ENCODE assay signal across 30 mouse cellular contexts in the genomic region with DNA sequence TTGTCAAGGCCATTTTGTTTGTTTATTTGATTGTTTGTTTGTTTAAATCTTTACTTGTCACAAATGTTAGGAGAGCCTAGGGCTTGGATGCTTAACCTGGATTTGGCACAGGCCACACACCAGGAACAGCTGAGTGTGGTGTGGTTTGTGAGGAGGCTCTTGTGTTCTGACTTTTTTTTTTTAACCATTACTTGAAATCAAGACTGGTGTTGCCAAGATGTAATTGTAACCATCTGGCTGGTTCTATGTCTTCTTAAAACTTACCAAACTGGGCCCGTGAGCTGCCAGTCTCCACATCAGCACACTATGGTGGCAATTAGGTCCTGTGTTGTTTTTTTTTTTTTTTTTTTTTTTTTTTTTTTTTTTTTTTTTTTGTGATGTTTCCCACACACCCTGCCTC.
DNase-seq lines count a peak whose midpoint lies in the region; ATAC-seq and TF ChIP-seq lines count a peak whose summit lies in the region.
"Had no signal": no experiment of that assay in that cellular context is flagged by ENCODE, and none has a peak within 500 bp of the region (broad histone marks: within the 10 kb centered on the region; RNA-seq: fewer than 3 reads in every experiment).

No protein-coding gene starts in this region.

- peak; percentile 23 for DNase-seq in midbrain, embryonic 11.5 days (ENCODE audit: low spot score, missing footprints)
- no peak for DNase-seq in limb, embryonic 10.5 days (ENCODE audit: low spot score)
- no peak for DNase-seq in thymus, postnatal 10 days (ENCODE audit: low spot score in 2 of 2)
- no peak for DNase-seq in lung, postnatal 10 days
- DNase-seq in c-Kit-positive CD71-positive TER-119-positive erythroid progenitor cells, embryonic 14.5 days (ENCODE audit: low spot score): no peak
- DNase-seq: adrenal gland, postnatal 10 days; B cell, adult 2 months; cerebellum, adult 18-20 months; gastrocnemius, postnatal 14 days; heart, adult 11 months; heart, postnatal 36 days; kidney, adult 8-10 months; kidney, postnatal 4 days; left cerebral cortex, postnatal 4 days; liver, postnatal 0 days; right cerebral cortex, adult 18-20 months; thymus, adult 2 months; thymus, postnatal 4 days had no signal

- H3K9ac ChIP-seq in midbrain, embryonic 11.5 days (ENCODE audit: low read length): no peak overlapping the region
- H3K9ac ChIP-seq in midbrain, embryonic 15.5 days: no peak overlapping the region
- no peak overlapping the region for H3K9ac ChIP-seq in embryonic facial prominence, embryonic 13.5 days
- H3K9ac ChIP-seq: hindbrain, embryonic 12.5 days; intestine, embryonic 15.5 days; liver, embryonic 12.5 days; liver, postnatal 0 days; midbrain, embryonic 13.5 days had no signal

- 76% methylated on average over 1 of the region's 1 CpGs for WGBS in midbrain, embryonic 11.5 days
- 92% methylated on average over 1 of the region's 1 CpGs for WGBS in midbrain, embryonic 15.5 days
- WGBS in embryonic facial prominence, embryonic 13.5 days: 13% methylated on average over 1 of the region's 1 CpGs
- WGBS in limb, embryonic 10.5 days: 19% methylated on average over 1 of the region's 1 CpGs

- peaks cover 95% of the 10 kb centered on the region for H3K79me2 ChIP-seq in myocyte (ENCODE audit: control insufficient read depth, insufficient read depth)

- H3K27me3 ChIP-seq in midbrain, embryonic 11.5 days (ENCODE audit: control insufficient read depth, insufficient read depth, low read length): no peaks in the 10 kb centered on the region
- H3K27me3 ChIP-seq in midbrain, embryonic 15.5 days (replicated peaks): no peaks in the 10 kb centered on the region
- no peaks in the 10 kb centered on the region for H3K27me3 ChIP-seq in embryonic facial prominence, embryonic 13.5 days
- no peaks in the 10 kb centered on the region for H3K27me3 ChIP-seq in limb, embryonic 10.5 days (ENCODE audit: low read depth, poor library complexity, severe bottlenecking)
- H3K27me3 ChIP-seq in myocyte (ENCODE audit: control insufficient read depth, insufficient read depth, insufficient read length): no peaks in the 10 kb centered on the region
- H3K27me3 ChIP-seq: hindbrain, embryonic 12.5 days; intestine, embryonic 15.5 days; liver, embryonic 12.5 days; megakaryocyte, embryonic 14.5 days; midbrain, embryonic 13.5 days had no signal

- H3K9me3 ChIP-seq in midbrain, embryonic 11.5 days (ENCODE audit: control insufficient read depth, low read length): no peaks in the 10 kb centered on the region
- H3K9me3 ChIP-seq in midbrain, embryonic 15.5 days: no peaks in the 10 kb centered on the region
- no peaks in the 10 kb centered on the region for H3K9me3 ChIP-seq in embryonic facial prominence, embryonic 13.5 days
- no peaks in the 10 kb centered on the region for H3K9me3 ChIP-seq in limb, embryonic 10.5 days (replicated peaks)
- H3K9me3 ChIP-seq: hindbrain, embryonic 12.5 days; intestine, embryonic 15.5 days; liver, embryonic 12.5 days; megakaryocyte, embryonic 14.5 days; midbrain, embryonic 13.5 days had no signal

- no peak overlapping the region for H3K27ac ChIP-seq in midbrain, embryonic 11.5 days (ENCODE audit: low read depth, low read length)
- no peak overlapping the region for H3K27ac ChIP-seq in midbrain, embryonic 15.5 days
- peak overlapping the region; percentile 85 for H3K27ac ChIP-seq in embryonic facial prominence, embryonic 13.5 days
- H3K27ac ChIP-seq in limb, embryonic 10.5 days: peak overlapping the region; percentile 47; the same call in 1 of the 2 replicates
- H3K27ac ChIP-seq: hindbrain, embryonic 12.5 days; hindbrain, postnatal 0 days; intestine, embryonic 15.5 days; kidney, postnatal 0 days; liver, embryonic 12.5 days; midbrain, embryonic 13.5 days had no signal

- H3K4me3 ChIP-seq in midbrain, embryonic 11.5 days (ENCODE audit: low read depth, low read length): no peak overlapping the region
- H3K4me3 ChIP-seq in midbrain, embryonic 15.5 days: no peak overlapping the region
- H3K4me3 ChIP-seq in embryonic facial prominence, embryonic 13.5 days: no peak overlapping the region
- H3K4me3 ChIP-seq in limb, embryonic 10.5 days: no peak overlapping the region
- H3K4me3 ChIP-seq in myocyte: no peak overlapping the region
- H3K4me3 ChIP-seq: hindbrain, embryonic 12.5 days; intestine, embryonic 15.5 days; liver, embryonic 12.5 days; megakaryocyte, embryonic 14.5 days; midbrain, embryonic 13.5 days had no signal

- no peak for ATAC-seq in midbrain, embryonic 11.5 days (ENCODE audit: low FRiP score)
- no peak for ATAC-seq in midbrain, embryonic 15.5 days (replicated peaks)
- ATAC-seq in embryonic facial prominence, embryonic 13.5 days (ENCODE audit: insufficient number of reproducible peaks, insufficient read depth, low FRiP score, low TSS enrichment, low read depth): no peak
- ATAC-seq: forebrain, embryonic 14.5 days; hindbrain, postnatal 0 days; intestine, embryonic 15.5 days; liver, embryonic 12.5 days; liver, postnatal 0 days; midbrain, embryonic 13.5 days had no signal

- H3K36me3 ChIP-seq in midbrain, embryonic 11.5 days (ENCODE audit: control insufficient read depth, insufficient read depth, low read length): no peaks in the 10 kb centered on the region
- H3K36me3 ChIP-seq in midbrain, embryonic 15.5 days (replicated peaks): no peaks in the 10 kb centered on the region
- H3K36me3 ChIP-seq in embryonic facial prominence, embryonic 13.5 days: peaks cover 9% of the 10 kb centered on the region; the same call in 1 of the 2 replicates
- H3K36me3 ChIP-seq in limb, embryonic 10.5 days: peaks cover 57% of the 10 kb centered on the region
- peaks cover 29% of the 10 kb centered on the region for H3K36me3 ChIP-seq in myocyte (ENCODE audit: control insufficient read depth, insufficient read depth)
- H3K36me3 ChIP-seq: intestine, embryonic 15.5 days had no signal

- H3K4me2 ChIP-seq in midbrain, embryonic 11.5 days: no peak overlapping the region
- H3K4me2 ChIP-seq in midbrain, embryonic 15.5 days: no peak overlapping the region
- H3K4me2 ChIP-seq in embryonic facial prominence, embryonic 13.5 days: 0 out of 2 replicates have a peak overlapping the region, but pooled peaks have one; percentile 7
- H3K4me2 ChIP-seq in myocyte (ENCODE audit: low read depth): peak overlapping the region; percentile 40
- H3K4me2 ChIP-seq: heart, embryonic 11.5 days; hindbrain, embryonic 12.5 days; intestine, embryonic 15.5 days; liver, embryonic 12.5 days; midbrain, embryonic 13.5 days had no signal

- no peak overlapping the region for H3ac ChIP-seq in myocyte (ENCODE audit: control insufficient read depth, insufficient read length)

- H3K4me1 ChIP-seq in midbrain, embryonic 11.5 days (ENCODE audit: control insufficient read depth, insufficient read depth, low read length): no peaks in the 10 kb centered on the region
- H3K4me1 ChIP-seq in midbrain, embryonic 15.5 days: no peaks in the 10 kb centered on the region
- H3K4me1 ChIP-seq in embryonic facial prominence, embryonic 13.5 days: peaks cover 52% of the 10 kb centered on the region
- H3K4me1 ChIP-seq in limb, embryonic 10.5 days: peaks cover 30% of the 10 kb centered on the region
- H3K4me1 ChIP-seq: hindbrain, embryonic 12.5 days; intestine, embryonic 15.5 days; liver, embryonic 12.5 days had no signal

- no peak for TF ChIP-seq POLR2A in myocyte (IDR thresholded peaks at IDR 0.05; ENCODE audit: insufficient read length, low read depth)

TF ChIP-seq in myocyte, 11 proteins besides CTCF, POLR2A, EP300 and RAD21:
- peak; percentile 60 for TF ChIP-seq TCF12 (IDR thresholded peaks at IDR 0.05; ENCODE audit: insufficient read depth, poor library complexity, severe bottlenecking)
- no peak for TF ChIP-seq SRF (IDR thresholded peaks at IDR 0.05; ENCODE audit: control insufficient read depth, insufficient read length, low read depth)
- peak in 2 of 3 experiments; percentile 66 to 82 for TF ChIP-seq MYOG (IDR thresholded peaks at IDR 0.05; ENCODE audit: control insufficient read depth in 1 of 3, insufficient read depth in 1 of 3, insufficient read length in 2 of 3, low read depth in 2 of 3)
- TF ChIP-seq MYOD1 (IDR thresholded peaks at IDR 0.05; ENCODE audit: control insufficient read depth in 1 of 3, insufficient read length in 2 of 3, low read depth in 2 of 3): peak; percentile 66 to 79 (median 79)
TF ChIP-seq in myocyte: peak in this region for 3.

Comparison
In these comparisons a context has a peak if more than half of its experiments do, and no peak if none do; other contexts are left out.
1. H3K27ac ChIP-seq: peak in embryonic facial prominence, embryonic 13.5 days (single experiment) and limb, embryonic 10.5 days (single experiment); none in midbrain, embryonic 11.5 days (single experiment) and midbrain, embryonic 15.5 days (single experiment).
2. H3K4me2 ChIP-seq: peak in embryonic facial prominence, embryonic 13.5 days (single experiment) and myocyte (single experiment); none in midbrain, embryonic 11.5 days (single experiment) and midbrain, embryonic 15.5 days (single experiment).